Mouse (Mus musculus) kidney, postnatal 0 days (tissue): ENCODE measurements at regions not wholly inside any gene's neighbourhood (a gene's known extent, or its start where the extent isn't known, plus 50 kb on each side); places are given as distances from the start of the nearest gene placed in this dataset.

ENCODE experiments used
- ATAC-seq: fragments of 200-750 bp; cut with Nextera tagmentation; replicated peaks from 2 replicates; pipeline ENCODE4 v1.8.0; 2017; ENCODE audit warnings: low read depth, moderate number of reproducible peaks, moderate TSS enrichment, moderate library complexity; ENCODE audit not compliant: low FRiP score
- DNase-seq: peaks from one replicate; pipeline ENCODE4 v3.0.0-alpha.2; 2016; ENCODE audit warnings: low spot score
- H3K27ac ChIP-seq: fragments of 300-500 bp; sonication (generic); 2 replicates; pipeline ENCODE4 v1.5.1; 2014; ENCODE audit warnings: mild to moderate bottlenecking
- H3K27me3 ChIP-seq: fragments of 300-500 bp; sonication (generic); 2 replicates; pipeline ENCODE4 v1.6.1; 2014; ENCODE audit warnings: low read length, mixed read lengths; ENCODE audit not compliant: insufficient read depth
- H3K36me3 ChIP-seq: fragments of 300-500 bp; sonication (generic); 2 replicates; pipeline ENCODE4 v1.6.1; 2014; ENCODE audit warnings: low read length, mixed read lengths; ENCODE audit not compliant: insufficient read depth
- H3K4me1 ChIP-seq: fragments of 300-500 bp; sonication (generic); replicated peaks from 2 replicates; pipeline ENCODE4 v1.6.1; 2014; ENCODE audit warnings: antibody characterized with exemption, low read length, mixed read lengths; ENCODE audit not compliant: insufficient read depth
- H3K4me2 ChIP-seq: fragments of 300-500 bp; sonication (generic); 2 replicates; pipeline ENCODE4 v1.6.1; 2014; ENCODE audit warnings: mild to moderate bottlenecking, low read length, moderate library complexity, mixed read lengths
- H3K4me3 ChIP-seq: fragments of 300-500 bp; sonication (generic); replicated peaks from 2 replicates; pipeline ENCODE4 v1.5.1; 2014; ENCODE audit warnings: low read depth, low read length
- H3K9ac ChIP-seq: fragments of 300-500 bp; sonication (generic); 2 replicates; pipeline ENCODE4 v1.6.1; 2014; ENCODE audit warnings: low read depth, low read length
- H3K9me3 ChIP-seq: fragments of 300-500 bp; sonication (generic); replicated peaks from 2 replicates; pipeline ENCODE4 v1.6.1; 2016; ENCODE audit warnings: low read length, inconsistent platforms, mixed read lengths
- CTCF ChIP-seq: IDR thresholded peaks from 2 replicates; pipeline ENCODE4 v1.5.1; 2016; ENCODE audit warnings: antibody characterized with exemption, low read depth, mild to moderate bottlenecking, moderate library complexity
- WGBS: fragments of 180-500 bp; shearing (Covaris S2); extraction: QIAGEN DNeasy Blood & Tissue Kit; methylation state at CpG from one replicate; pipeline ENCODE4 v1.1.7; 2014; 5-methylcytosine and 5-hydroxymethylcytosine counted together

DNA sequence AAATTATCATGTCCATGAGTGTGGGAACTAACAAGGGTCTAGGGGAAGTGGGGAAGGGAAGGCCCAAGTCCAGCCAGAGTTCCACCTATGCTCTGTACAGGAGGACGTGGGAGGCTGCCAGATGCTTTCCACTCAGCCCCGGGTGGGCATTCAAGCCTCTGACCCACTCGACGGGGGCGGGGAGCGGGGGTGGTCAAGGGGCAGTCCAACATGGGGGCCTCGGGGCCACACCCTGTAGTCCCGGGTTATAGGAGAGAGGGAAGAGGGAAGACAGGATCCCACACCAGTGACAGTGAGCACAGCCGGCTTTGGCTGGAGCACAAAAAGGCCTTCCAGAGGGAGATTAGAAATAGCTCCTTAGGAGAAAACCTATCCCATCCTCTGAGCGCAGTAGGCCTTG lies 283.1 kb upstream of the Ddi1 start:
- H3K4me2 ChIP-seq = no peak overlapping the region
- DNase-seq (no peak), ATAC-seq (no peak)
- 85% methylated on average over 10 of the region's 10 CpGs for WGBS
- no peak overlapping the region for H3K27ac ChIP-seq
- H3K36me3 ChIP-seq = no peaks in the 10 kb centered on the region
- no peak for TF ChIP-seq CTCF
- no peak overlapping the region for H3K9ac ChIP-seq
- H3K4me3 ChIP-seq = no peak overlapping the region
- H3K9me3 ChIP-seq = no peaks in the 10 kb centered on the region
- H3K4me1 ChIP-seq = no peaks in the 10 kb centered on the region
- H3K27me3 ChIP-seq = no peaks in the 10 kb centered on the region

DNA sequence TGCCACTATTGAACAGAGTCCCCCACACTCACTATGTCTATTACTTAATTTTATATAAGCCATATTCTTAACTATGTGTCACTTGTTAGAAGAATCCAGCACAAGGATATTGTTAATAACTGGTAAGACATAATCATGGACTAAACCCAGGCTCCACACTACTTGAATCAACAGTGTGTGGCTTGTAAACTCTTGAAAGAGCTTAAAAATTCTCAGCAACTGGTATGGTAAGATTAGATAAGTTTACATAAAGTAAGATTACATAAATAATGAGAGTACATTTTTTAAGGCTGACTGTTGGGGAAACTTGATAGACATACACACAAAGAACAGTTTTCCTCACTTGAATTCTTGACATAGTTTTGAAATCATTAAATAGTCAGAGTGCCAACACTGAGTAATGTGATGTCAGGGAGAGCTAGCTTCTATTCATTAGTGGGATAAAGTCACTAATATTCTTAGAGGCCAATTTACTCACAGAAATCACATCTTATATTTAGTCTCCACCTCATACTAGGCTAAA lies 270.6 kb upstream of the Ddi1 start:
- no peaks in the 10 kb centered on the region for H3K9me3 ChIP-seq
- H3K27ac ChIP-seq = no peak overlapping the region
- no peaks in the 10 kb centered on the region for H3K27me3 ChIP-seq
- H3K4me3 ChIP-seq = no peak overlapping the region
- ATAC-seq (no peak), DNase-seq (no peak)
- no peaks in the 10 kb centered on the region for H3K4me1 ChIP-seq
- no peaks in the 10 kb centered on the region for H3K36me3 ChIP-seq
- H3K4me2 ChIP-seq = no peak overlapping the region
- TF ChIP-seq CTCF = no peak
- no peak overlapping the region for H3K9ac ChIP-seq

DNA sequence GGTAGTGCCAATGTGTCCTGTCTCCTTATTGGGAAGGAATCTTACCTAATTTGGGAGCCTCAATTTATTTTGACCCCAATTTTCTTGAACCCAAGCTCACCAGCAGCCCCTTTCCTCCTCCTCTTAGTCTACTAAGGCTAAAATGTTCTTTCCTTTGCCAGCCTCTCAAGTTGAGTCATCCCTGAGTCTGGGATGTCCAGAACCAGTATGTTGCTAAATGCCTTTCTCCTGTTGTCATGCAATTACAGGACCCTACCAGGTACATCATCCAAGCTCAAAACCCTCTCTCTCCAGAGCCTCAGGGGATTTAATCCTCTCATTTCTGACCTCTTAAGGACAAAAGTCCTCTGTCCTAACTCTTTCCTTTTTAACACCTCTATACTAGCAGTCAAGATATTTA lies 259.2 kb upstream of the Ddi1 start:
- H3K27ac ChIP-seq = no peak overlapping the region
- no peaks in the 10 kb centered on the region for H3K4me1 ChIP-seq
- H3K9ac ChIP-seq = no peak overlapping the region
- H3K4me3 ChIP-seq = no peak overlapping the region
- no peaks in the 10 kb centered on the region for H3K36me3 ChIP-seq
- no peaks in the 10 kb centered on the region for H3K27me3 ChIP-seq
- TF ChIP-seq CTCF = no peak
- DNase-seq (no peak), ATAC-seq (no peak)
- no peaks in the 10 kb centered on the region for H3K9me3 ChIP-seq
- no peak overlapping the region for H3K4me2 ChIP-seq

DNA sequence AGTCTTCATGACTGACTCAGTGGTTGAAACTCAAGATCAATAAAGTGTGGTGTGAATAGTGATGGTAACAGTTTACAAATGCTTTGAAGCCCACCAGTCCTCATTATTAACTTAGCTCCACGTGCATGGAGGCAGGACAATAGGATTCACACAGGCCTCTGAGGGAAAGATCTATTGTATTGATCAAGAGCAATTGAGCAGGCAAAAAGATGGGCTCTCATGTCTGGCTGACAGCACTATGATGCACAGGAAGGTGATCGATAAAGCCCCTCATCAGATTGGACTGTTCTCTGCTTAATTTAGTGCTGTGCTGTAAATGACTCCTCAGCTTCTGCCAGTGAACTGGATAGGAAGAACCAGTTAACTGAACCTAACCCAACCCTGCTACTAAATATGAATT lies 247.5 kb upstream of the Ddi1 start:
- no peak for DNase-seq
- no peak for ATAC-seq
- Histone ChIP-seq H3K36me3 (no peaks in the 10 kb centered on the region), H3K27me3 (no peaks in the 10 kb centered on the region), H3K4me2 (no peak overlapping the region), H3K27ac (no peak overlapping the region), H3K4me1 (no peaks in the 10 kb centered on the region), H3K4me3 (no peak overlapping the region), H3K9ac (no peak overlapping the region), H3K9me3 (no peaks in the 10 kb centered on the region)
- 61% methylated on average over 2 of the region's 2 CpGs for WGBS
- TF ChIP-seq CTCF = no peak

DNA sequence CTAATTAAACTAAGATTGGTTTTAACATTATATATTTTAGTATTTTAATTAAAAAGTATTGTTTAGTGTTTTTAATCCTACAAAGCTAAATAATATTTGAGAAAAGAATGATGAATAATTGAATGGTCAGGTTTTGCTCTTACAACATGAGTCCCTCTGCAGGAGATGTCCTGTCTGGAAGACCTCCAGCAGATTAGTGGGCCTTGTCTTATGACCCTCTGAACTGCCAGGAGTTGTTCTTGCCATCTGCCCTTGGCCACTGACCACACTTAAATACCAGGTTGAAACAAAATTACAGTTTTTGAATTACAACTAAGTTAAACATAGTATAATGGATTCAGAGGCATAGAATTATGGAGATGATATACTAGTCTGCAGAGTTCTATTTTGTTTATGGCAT lies 228.1 kb upstream of the Ddi1 start:
- no peak overlapping the region for H3K4me3 ChIP-seq
- no peak overlapping the region for H3K27ac ChIP-seq
- no peak for TF ChIP-seq CTCF
- no peak for DNase-seq
- H3K4me2 ChIP-seq = no peak overlapping the region
- no peaks in the 10 kb centered on the region for H3K27me3 ChIP-seq
- H3K9me3 ChIP-seq = no peaks in the 10 kb centered on the region
- no peak for ATAC-seq
- H3K9ac ChIP-seq = no peak overlapping the region
- no peaks in the 10 kb centered on the region for H3K4me1 ChIP-seq
- no peaks in the 10 kb centered on the region for H3K36me3 ChIP-seq

DNA sequence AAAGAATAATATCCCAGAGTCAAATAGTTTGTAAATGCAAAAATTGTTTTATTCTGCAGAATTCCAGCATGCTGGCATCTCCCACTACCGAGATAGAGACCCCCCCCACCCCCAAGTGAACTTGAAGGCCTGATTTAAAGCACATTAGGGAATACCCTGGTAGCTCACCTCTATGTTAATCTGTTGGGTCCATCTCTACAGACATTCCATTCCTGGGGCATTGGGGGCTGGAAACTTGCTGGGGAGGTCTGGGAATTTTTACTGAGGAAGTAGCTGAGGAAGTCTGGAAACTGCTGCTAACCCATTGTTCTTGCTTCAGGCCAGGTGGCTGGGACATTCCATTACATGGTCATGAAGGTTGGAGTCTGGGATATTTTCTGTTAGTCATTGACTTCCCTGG lies 210.8 kb upstream of the Ddi1 start:
- Histone ChIP-seq H3K9ac (no peak overlapping the region), H3K4me3 (no peak overlapping the region), H3K4me1 (no peaks in the 10 kb centered on the region), H3K36me3 (no peaks in the 10 kb centered on the region), H3K4me2 (no peak overlapping the region), H3K9me3 (no peaks in the 10 kb centered on the region), H3K27ac (no peak overlapping the region), H3K27me3 (no peaks in the 10 kb centered on the region)
- 69% methylated on average over 1 of the region's 1 CpGs for WGBS
- no peak for ATAC-seq
- DNase-seq = no peak
- no peak for TF ChIP-seq CTCF

DNA sequence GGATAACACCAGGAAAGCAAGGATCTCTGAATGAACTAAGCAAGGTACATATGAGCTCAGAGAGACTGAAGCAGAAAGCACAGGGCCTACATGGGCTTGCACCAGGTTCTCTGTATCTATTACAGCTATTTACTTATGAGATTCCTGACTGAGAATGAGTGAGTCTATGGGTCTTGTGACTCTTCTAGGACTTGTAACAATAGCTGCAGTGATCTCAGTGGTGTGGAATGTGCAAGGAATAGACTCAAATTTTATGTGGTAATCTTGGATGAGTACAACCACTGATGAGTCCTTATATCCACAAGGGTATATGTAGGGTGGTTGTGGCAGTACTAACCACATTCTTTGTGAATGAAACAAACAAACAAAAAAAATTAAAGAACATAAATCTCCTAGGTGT lies 184.9 kb upstream of the Ddi1 start:
- DNase-seq (peak; percentile 12), ATAC-seq (no peak)
- no peaks in the 10 kb centered on the region for H3K27me3 ChIP-seq
- no peak overlapping the region for H3K27ac ChIP-seq
- TF ChIP-seq CTCF = no peak
- no peak overlapping the region for H3K4me2 ChIP-seq
- no peaks in the 10 kb centered on the region for H3K9me3 ChIP-seq
- no peaks in the 10 kb centered on the region for H3K36me3 ChIP-seq
- no peaks in the 10 kb centered on the region for H3K4me1 ChIP-seq
- H3K9ac ChIP-seq = no peak overlapping the region
- H3K4me3 ChIP-seq = no peak overlapping the region
